In the genomic region with DNA sequence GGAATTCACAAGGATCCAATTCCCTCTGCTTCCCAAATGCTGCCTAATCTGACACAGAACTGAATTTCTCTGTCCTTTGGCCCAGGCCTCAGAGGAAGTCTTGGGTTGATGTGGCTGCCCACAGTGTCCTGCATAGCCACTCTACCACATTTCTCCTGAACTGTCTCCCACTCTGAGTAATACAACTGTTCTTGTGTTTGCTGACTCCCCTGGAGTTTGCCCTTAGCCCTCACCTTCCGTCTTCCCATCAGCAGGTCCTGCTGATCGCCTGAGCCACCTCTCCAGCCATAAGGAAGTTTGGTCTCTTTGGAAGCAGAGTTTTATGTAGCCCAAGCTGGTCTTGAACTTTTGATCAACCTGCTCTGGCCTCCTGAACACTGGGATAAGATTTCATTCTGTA, we compare ENCODE assay signal across 16 mouse cellular contexts. TPM values are rescaled to one million over a fixed set of nuclear protein-coding genes. Genes with fewer than 3 reads are reported as not detected.
"Had no signal": no experiment of that assay in that cellular context is flagged by ENCODE, and none has a peak within 500 bp of the region (broad histone marks: within the 10 kb centered on the region; RNA-seq: fewer than 3 reads in every experiment).

No protein-coding gene starts in this region.

- H3K9ac ChIP-seq: limb, embryonic 12.5 days; limb, embryonic 15.5 days; liver, embryonic 14.5 days; liver, postnatal 0 days; lung, embryonic 14.5 days had no signal

- H3K4me2 ChIP-seq: limb, embryonic 12.5 days; limb, embryonic 15.5 days; liver, embryonic 11.5 days; lung, embryonic 14.5 days; midbrain, embryonic 11.5 days had no signal

- H3K27me3 ChIP-seq: limb, embryonic 12.5 days; limb, embryonic 15.5 days had no signal

- DNase-seq: kidney, adult 9 months; kidney, postnatal 14 days; kidney, postnatal 4 days; left cerebral cortex, postnatal 4 days; liver, postnatal 0 days; lung, embryonic 14.5 days; midbrain, embryonic 14.5 days; thymus, postnatal 36 days had no signal

- H3K36me3 ChIP-seq: limb, embryonic 12.5 days; limb, embryonic 15.5 days had no signal

- H3K4me3 ChIP-seq: limb, embryonic 12.5 days; limb, embryonic 15.5 days had no signal

- H3K9me3 ChIP-seq: limb, embryonic 12.5 days; limb, embryonic 15.5 days had no signal

- ATAC-seq: liver, postnatal 0 days; lung, postnatal 0 days had no signal

- H3K4me1 ChIP-seq: limb, embryonic 12.5 days; limb, embryonic 15.5 days had no signal

- H3K27ac ChIP-seq: limb, embryonic 12.5 days; limb, embryonic 15.5 days; liver, embryonic 14.5 days; macrophage; stomach, postnatal 0 days had no signal

RNA-seq across cellular contexts. Expression of gene D130043K22Rik, which starts 7.1 kb away (rescaled TPM):
- polyA plus RNA-seq: liver, embryonic 11.5 days; macrophage had no signal
